Mouse (Mus musculus) CH12.LX (cell line): Measurements from ENCODE around the gene Chrd. TPM values are rescaled to one million over a fixed set of nuclear protein-coding genes. Genes with fewer than 3 reads are reported as not detected.

ENCODE experiments used
- DNase-seq: peaks from one replicate; pipeline ENCODE4 v3.0.0-alpha.2; 2013; ENCODE audit errors: extremely low read depth
- H3K27ac ChIP-seq: 2 replicates; pipeline ENCODE4 v1.5.1; 2012; ENCODE audit warnings: low read depth, mild to moderate bottlenecking, control low read depth, moderate library complexity; ENCODE audit not compliant: insufficient read depth
- H3K27me3 ChIP-seq: replicated peaks from 2 replicates; pipeline ENCODE3; 2012; ENCODE audit warnings: inconsistent platforms
- H3K36me3 ChIP-seq, 2 experiments: replicated peaks in 1 of 2; 2 replicates each; pipeline versions ENCODE3 to v1.6.1; 2012; ENCODE audit warnings: inconsistent platforms in 1 of 2, low read length in 1 of 2, mild to moderate bottlenecking in 1 of 2, mixed read lengths in 1 of 2, moderate library complexity in 1 of 2; ENCODE audit not compliant: control insufficient read depth in 1 of 2, insufficient read depth in 1 of 2
- H3K4me1 ChIP-seq, 2 experiments: 2 replicates each; pipeline ENCODE4 v1.6.1; 2012; ENCODE audit warnings: inconsistent platforms in 1 of 2, moderate library complexity in 1 of 2; ENCODE audit not compliant: insufficient read depth in 2 of 2, control insufficient read depth in 1 of 2
- H3K4me2 ChIP-seq: 2 replicates; pipeline ENCODE4 v1.6.1; 2012; ENCODE audit warnings: low read depth, mild to moderate bottlenecking, control low read depth; ENCODE audit not compliant: poor library complexity, insufficient read depth, severe bottlenecking
- H3K4me3 ChIP-seq, 3 experiments: fragments of 150-350 bp in 1 of 3; sonication (generic) in 1 of 3; replicated peaks in 1 of 3; 2 replicates each; pipeline versions ENCODE3 to v1.5.1; 2011 to 2012; ENCODE audit warnings: low read depth in 2 of 3, low read length in 2 of 3, mild to moderate bottlenecking in 2 of 3, moderate library complexity in 2 of 3, control low read depth in 1 of 3, improper control_type of control experiment in 1 of 3, inconsistent platforms in 1 of 3, mixed read lengths in 1 of 3; ENCODE audit not compliant: poor library complexity in 1 of 3
- H3K79me2 ChIP-seq: replicated peaks from 2 replicates; pipeline ENCODE4 v1.6.1; 2012; ENCODE audit warnings: mild to moderate bottlenecking, moderate library complexity; ENCODE audit not compliant: control insufficient read depth, poor library complexity, insufficient read depth, severe bottlenecking; ENCODE audit errors: extremely low read depth
- H3K9ac ChIP-seq: 2 replicates; pipeline ENCODE4 v1.6.1; 2012; ENCODE audit warnings: low read depth, mild to moderate bottlenecking, control low read depth, moderate library complexity; ENCODE audit not compliant: insufficient read depth
- H3K9me3 ChIP-seq: replicated peaks from 2 replicates; pipeline ENCODE3; 2012; ENCODE audit warnings: low read length, inconsistent platforms, mixed read lengths
- BHLHE40 ChIP-seq: IDR thresholded peaks from 2 replicates; pipeline ENCODE4 v1.6.1; 2011; ENCODE audit warnings: mild to moderate bottlenecking, low read depth, low read length, improper control_type of control experiment
- CHD2 ChIP-seq: IDR thresholded peaks from 2 replicates; pipeline ENCODE4 v1.6.1; 2011; ENCODE audit warnings: low read length, improper control_type of control experiment
- CTCF ChIP-seq, 2 experiments: IDR thresholded peaks in 1 of 2; conservative IDR thresholded peaks in 1 of 2; 2 replicates each; pipeline ENCODE4 v1.5.1; 2011 to 2012; ENCODE audit warnings: low read depth in 2 of 2, low read length in 2 of 2, improper control_type of control experiment in 1 of 2, inconsistent platforms in 1 of 2, mild to moderate bottlenecking in 1 of 2, moderate library complexity in 1 of 2
- ELF1 ChIP-seq: IDR thresholded peaks from 2 replicates; pipeline ENCODE4 v1.6.1; 2014; ENCODE audit warnings: low read depth, mild to moderate bottlenecking, inconsistent platforms, low read length, improper control_type of control experiment
- GABPA ChIP-seq: IDR thresholded peaks from 2 replicates; pipeline ENCODE4 v1.6.1; 2012; ENCODE audit warnings: low read depth, low read length, improper control_type of control experiment, inconsistent platforms; ENCODE audit not compliant: insufficient replicate concordance
- IRF4 ChIP-seq: IDR thresholded peaks from 2 replicates; pipeline ENCODE4 v1.6.1; 2014; ENCODE audit warnings: low read depth, mild to moderate bottlenecking, inconsistent platforms, low read length, improper control_type of control experiment
- JUND ChIP-seq: conservative IDR thresholded peaks from 2 replicates; pipeline ENCODE4 v1.6.1; 2011; ENCODE audit warnings: low read depth, low read length, improper control_type of control experiment
- MAZ ChIP-seq: IDR thresholded peaks from 2 replicates; pipeline ENCODE4 v1.6.1; 2012; ENCODE audit warnings: low read depth, mild to moderate bottlenecking, inconsistent platforms, low read length, improper control_type of control experiment, moderate library complexity
- MXI1 ChIP-seq: IDR thresholded peaks from 2 replicates; pipeline ENCODE4 v1.6.1; 2011; ENCODE audit warnings: mild to moderate bottlenecking, low read depth, low read length, improper control_type of control experiment
- MYC ChIP-seq: IDR thresholded peaks from 2 replicates; pipeline ENCODE4 v1.6.1; 2011; ENCODE audit warnings: low read depth, mild to moderate bottlenecking, improper control_type of control experiment, low read length
- NELFE ChIP-seq: IDR thresholded peaks from 2 replicates; pipeline ENCODE4 v1.6.1; 2011; ENCODE audit warnings: low read depth, low read length, improper control_type of control experiment
- NRF1 ChIP-seq: IDR thresholded peaks from 2 replicates; pipeline ENCODE4 v1.6.1; 2014; ENCODE audit warnings: low read depth, mild to moderate bottlenecking, inconsistent platforms, low read length, improper control_type of control experiment, moderate library complexity
- PAX5 ChIP-seq: IDR thresholded peaks from 2 replicates; pipeline ENCODE4 v1.6.1; 2012; ENCODE audit warnings: low read length, inconsistent platforms, mixed read lengths
- POLR2A ChIP-seq: IDR thresholded peaks from 2 replicates; pipeline ENCODE4 v1.6.1; 2011; ENCODE audit warnings: low read depth, mild to moderate bottlenecking, improper control_type of control experiment, low read length
- SIN3A ChIP-seq: IDR thresholded peaks from 2 replicates; pipeline ENCODE4 v1.6.1; 2012; ENCODE audit warnings: low read length, improper control_type of control experiment, inconsistent platforms
- TBP ChIP-seq: conservative IDR thresholded peaks from 2 replicates; pipeline ENCODE4 v1.6.1; 2011; ENCODE audit warnings: low read depth, low read length, improper control_type of control experiment
- TCF12 ChIP-seq: IDR thresholded peaks from 2 replicates; pipeline ENCODE4 v1.6.1; 2014; ENCODE audit warnings: low read depth, mild to moderate bottlenecking, inconsistent platforms, low read length, improper control_type of control experiment
- UBTF ChIP-seq: IDR thresholded peaks from 2 replicates; pipeline ENCODE4 v1.6.1; 2012; ENCODE audit warnings: low read depth, mild to moderate bottlenecking, inconsistent platforms, low read length, improper control_type of control experiment, moderate library complexity
- USF1 ChIP-seq: IDR thresholded peaks from 2 replicates; pipeline ENCODE4 v1.6.1; 2014; ENCODE audit warnings: low read depth, mild to moderate bottlenecking, inconsistent platforms, low read length, improper control_type of control experiment
- ZKSCAN1 ChIP-seq: IDR thresholded peaks from 2 replicates; pipeline ENCODE4 v1.6.1; 2012; ENCODE audit warnings: low read depth, inconsistent platforms, low read length, improper control_type of control experiment, borderline replicate concordance
- ZMIZ1 ChIP-seq: IDR thresholded peaks from 2 replicates; pipeline ENCODE4 v1.6.1; 2012; ENCODE audit warnings: low read depth, mild to moderate bottlenecking, inconsistent platforms, low read length, improper control_type of control experiment
- dilution Hi-C: fragments of 300-500 bp; cut with MboI; formaldehyde crosslinking; loops from 2 replicates; pipeline ENCODE4 v1.14.3; 2020; ENCODE audit warnings: low sequenced_read_pairs; ENCODE audit not compliant: extremely low pct_unique_long_range_greater_than_20kb, extremely low pct_ligation_motif_present
- in situ Hi-C: fragments of 300-500 bp; cut with MboI; formaldehyde crosslinking; loops from 3 replicates; pipeline ENCODE4 v1.14.3; 2019; ENCODE audit warnings: low sequenced_read_pairs, low pct_ligation_motif_present, low pct_unique_long_range_greater_than_20kb, mixed read lengths
- polyA plus RNA-seq: library from polyadenylated mRNA; unstranded; fragments of >175 nt; gene quantifications from 2 replicates; pipeline ENCODE4 v1.2.1, GENCODE M21; 2012; ENCODE audit warnings: low read depth; ENCODE audit not compliant: insufficient read length
- total RNA-seq, 2 experiments: library from RNA; depleted of rRNA; stranded (reverse); fragments of 300-350 nt in 1 of 2; fragments of >200 nt in 1 of 2; gene quantifications; 2 replicates each; pipeline ENCODE4 v1.2.3; 2012 to 2014

Chrd gene
- total and polyA plus RNA-seq, 3 experiments: not detected

- Histone ChIP-seq H3K4me3 (peak overlapping the region; percentile 59 to 88 (median 65)), H3K27me3 (peaks cover 11% of the 10 kb centered on the region), H3K4me2 (peak overlapping the region; percentile 98), H3K79me2 (peaks cover 10% of the 10 kb centered on the region)
- DNase-seq: no peak
- TF ChIP-seq JUND (no peak), TBP (0 out of 2 replicates have a peak, but pooled peaks have one; percentile 30)
- TF ChIP-seq, all 38 proteins: peak for 1
- H3K27ac ChIP-seq: no peak overlapping the region; the same call in 1 of the 2 replicates
- H3K9ac ChIP-seq: peak overlapping the region; percentile 76
- no peaks in the 10 kb centered on the region for H3K9me3 ChIP-seq
- peaks cover 7 to 27% of the 10 kb centered on the region in 2 experiments; a peak in 3 of 4 replicates for H3K4me1 ChIP-seq
- peaks cover 7 to 19% of the 10 kb centered on the region in 2 experiments for H3K36me3 ChIP-seq
- dilution Hi-C loops (no loop called here), in situ Hi-C loops (loop anchor here (5.0 to 10.0 kb wide), 2 partner anchors 47 to 179 kb away; no protein-coding TSS in a partner anchor)
Observed at GRCm38 (mm10) chr16:20715566-20715965, 17.4 kb upstream of the Chrd start.

GRCm38 (mm10) chr16:20715976-20716840 is 16.7 kb upstream of the Chrd start:
- peak overlapping the region; percentile 76 for H3K9ac ChIP-seq
- dilution Hi-C loops (no loop called here), in situ Hi-C loops (loop anchor here (5.0 to 10.0 kb wide), 2 partner anchors 46 to 179 kb away; no protein-coding TSS in a partner anchor)
- H3K4me2 ChIP-seq: peak overlapping the region; percentile 98
- peak overlapping the region; percentile 59 to 88 (median 65) for H3K4me3 ChIP-seq
- H3K79me2 ChIP-seq: peaks cover 10% of the 10 kb centered on the region
- TF ChIP-seq IRF4: peak; percentile 34; the same call in 1 of the 2 replicates
- no peak for TF ChIP-seq ZKSCAN1
- no peak for TF ChIP-seq NELFE
- peak; percentile 69 for TF ChIP-seq SIN3A
- peak; percentile 98 for TF ChIP-seq MXI1
- TF ChIP-seq TCF12: peak; percentile 60
- TF ChIP-seq JUND: no peak
- TF ChIP-seq PAX5: no peak
- no peak for TF ChIP-seq MYC
- TF ChIP-seq GABPA: no peak
- no peak for TF ChIP-seq USF1
- peak; percentile 48; the same call in 1 of the 2 replicates for TF ChIP-seq NRF1
- TF ChIP-seq ELF1: no peak
- TF ChIP-seq BHLHE40: peak; percentile 87
- TF ChIP-seq MAZ: peak; percentile 32; the same call in 1 of the 2 replicates
- peak in 1 of 2 experiments; percentile 17; a peak in 1 of 4 replicates for TF ChIP-seq CTCF (conservative IDR thresholded peaks at IDR 0.05 in 1 of 2, IDR thresholded peaks at IDR 0.05 in 1 of 2; ENCODE audit: low read depth in 2 of 2, low read length in 2 of 2)
- TF ChIP-seq POLR2A: peak; percentile 61; the same call in 1 of the 2 replicates
- TF ChIP-seq ZMIZ1: peak; percentile 61; the same call in 1 of the 2 replicates
- 0 out of 2 replicates have a peak, but pooled peaks have one; percentile 24 for TF ChIP-seq CHD2
- peak; percentile 6; the same call in 1 of the 2 replicates for TF ChIP-seq UBTF
- peak; percentile 48 for DNase-seq
- H3K36me3 ChIP-seq: peaks cover 9 to 24% of the 10 kb centered on the region in 2 experiments
- peaks cover 7 to 27% of the 10 kb centered on the region in 2 experiments; a peak in 3 of 4 replicates for H3K4me1 ChIP-seq
- peaks cover 11% of the 10 kb centered on the region for H3K27me3 ChIP-seq
- H3K27ac ChIP-seq: peak overlapping the region; percentile 19; the same call in 1 of the 2 replicates
- H3K9me3 ChIP-seq: no peaks in the 10 kb centered on the region
